Mouse (Mus musculus) midbrain, embryonic 15.5 days (tissue): ENCODE data around the gene Fgfr2. TPM values are rescaled to one million over a fixed set of nuclear protein-coding genes. Genes with fewer than 3 reads are reported as not detected.

Experiments
- ATAC-seq: fragments of 200-750 bp; cut with Nextera tagmentation; replicated peaks from 2 replicates; pipeline ENCODE4 v1.8.0; 2017; ENCODE audit warnings: moderate TSS enrichment
- H3K27ac ChIP-seq: fragments of 300-500 bp; sonication (generic); 2 replicates; pipeline ENCODE4 v1.5.1; 2015; ENCODE audit warnings: mild to moderate bottlenecking, inconsistent platforms
- H3K27me3 ChIP-seq: fragments of 300-500 bp; sonication (generic); replicated peaks from 2 replicates; pipeline ENCODE4 v1.6.1; 2015; ENCODE audit warnings: inconsistent platforms
- H3K36me3 ChIP-seq: fragments of 300-500 bp; sonication (generic); replicated peaks from 2 replicates; pipeline ENCODE4 v1.6.1; 2015; ENCODE audit warnings: inconsistent platforms
- H3K4me1 ChIP-seq: fragments of 300-500 bp; sonication (generic); 2 replicates; pipeline ENCODE4 v1.6.1; 2015; ENCODE audit warnings: inconsistent platforms
- H3K4me2 ChIP-seq: fragments of 300-500 bp; sonication (generic); 2 replicates; pipeline ENCODE4 v1.6.1; 2015; ENCODE audit warnings: inconsistent platforms, mild to moderate bottlenecking, moderate library complexity
- H3K4me3 ChIP-seq: fragments of 300-500 bp; sonication (generic); 2 replicates; pipeline ENCODE4 v1.5.1; 2015; ENCODE audit warnings: mild to moderate bottlenecking, inconsistent platforms
- H3K9ac ChIP-seq: fragments of 300-500 bp; sonication (generic); 2 replicates; pipeline ENCODE4 v1.6.1; 2015; ENCODE audit warnings: mild to moderate bottlenecking, inconsistent platforms
- H3K9me3 ChIP-seq: fragments of 300-500 bp; sonication (generic); 2 replicates; pipeline ENCODE4 v1.6.1; 2016; ENCODE audit warnings: inconsistent platforms
- WGBS: fragments of 180-500 bp; shearing (Covaris S2); methylation state at CpG from one replicate; pipeline ENCODE4 v1.1.7; 2015; ENCODE audit warnings: mixed read lengths; 5-methylcytosine and 5-hydroxymethylcytosine counted together
- polyA plus RNA-seq: library from polyadenylated mRNA; unstranded; fragments of >200 nt; fragmentation: Nextera tagmentation; extraction: Ambion mirVana; gene quantifications from 2 replicates; pipeline ENCODE4 v1.2.1, GENCODE M21; 2015

The Fgfr2 gene
- 23.3 and 24.2 TPM in 2 replicates for polyA plus RNA-seq

GRCm38 (mm10) chr7:133123244-133123998 lies at the start of gene Fgfr2:
Fgfr2 (minus strand) TSS chr7:133123350.
- H3K4me2 ChIP-seq, result peak within 1 kb of the TSS; percentile 98
- peaks cover 28% of the 10 kb centered on the region for H3K4me1 ChIP-seq
- WGBS, result under 1% methylated on average over 35 of the region's 53 CpGs
- H3K36me3 ChIP-seq, result no peaks in the 10 kb centered on the region
- 0 out of 2 replicates have a peak, but pooled peaks cover 2% of the 10 kb centered on the region for H3K27me3 ChIP-seq
- no peaks in the 10 kb centered on the region for H3K9me3 ChIP-seq
- H3K4me3 ChIP-seq, result peak within 1 kb of the TSS; percentile 78
- peak within 1 kb of the TSS; percentile 93 for H3K27ac ChIP-seq
- peak within 1 kb of the TSS; percentile 90 for H3K9ac ChIP-seq
- peak; percentile 75 for ATAC-seq

GRCm38 (mm10) chr7:133171403-133172032 lies 48.4 kb upstream of the Fgfr2 start:
- no peak overlapping the region for H3K4me3 ChIP-seq
- no peaks in the 10 kb centered on the region for H3K36me3 ChIP-seq
- 96% methylated on average over 4 of the region's 4 CpGs for WGBS
- H3K4me1 ChIP-seq, result no peaks in the 10 kb centered on the region
- H3K9me3 ChIP-seq, result no peaks in the 10 kb centered on the region
- H3K27me3 ChIP-seq, result no peaks in the 10 kb centered on the region
- no peak overlapping the region for H3K27ac ChIP-seq
- no peak overlapping the region for H3K9ac ChIP-seq
- ATAC-seq, result no peak
- no peak overlapping the region for H3K4me2 ChIP-seq

GRCm38 (mm10) chr7:133168928-133169327 lies 45.8 kb upstream of the Fgfr2 start:
- WGBS, result 93% methylated on average over 3 of the region's 3 CpGs
- Histone ChIP-seq H3K9me3 (no peaks in the 10 kb centered on the region), H3K4me1 (no peaks in the 10 kb centered on the region), H3K36me3 (no peaks in the 10 kb centered on the region), H3K27me3 (no peaks in the 10 kb centered on the region), H3K4me3 (no peak overlapping the region), H3K4me2 (no peak overlapping the region), H3K9ac (no peak overlapping the region), H3K27ac (no peak overlapping the region)
- ATAC-seq, result no peak

- 90% methylated on average over 2 of the region's 2 CpGs for WGBS
- Histone ChIP-seq H3K4me3 (no peak overlapping the region), H3K27me3 (no peaks in the 10 kb centered on the region), H3K9me3 (no peaks in the 10 kb centered on the region), H3K9ac (no peak overlapping the region), H3K36me3 (no peaks in the 10 kb centered on the region), H3K4me2 (no peak overlapping the region), H3K4me1 (no peaks in the 10 kb centered on the region), H3K27ac (no peak overlapping the region)
- ATAC-seq, result no peak
Observed at GRCm38 (mm10) chr7:133167903-133168302, 44.8 kb upstream of the Fgfr2 start.

- H3K4me1 ChIP-seq, result no peaks in the 10 kb centered on the region
- no peaks in the 10 kb centered on the region for H3K27me3 ChIP-seq
- H3K36me3 ChIP-seq, result no peaks in the 10 kb centered on the region
- no peak overlapping the region for H3K4me2 ChIP-seq
- no peak overlapping the region for H3K4me3 ChIP-seq
- WGBS, result 66% methylated on average over 2 of the region's 2 CpGs
- ATAC-seq, result no peak
- H3K9me3 ChIP-seq, result no peaks in the 10 kb centered on the region
- no peak overlapping the region for H3K27ac ChIP-seq
- H3K9ac ChIP-seq, result no peak overlapping the region
Observed at GRCm38 (mm10) chr7:133164770-133165169, 41.6 kb upstream of the Fgfr2 start.

GRCm38 (mm10) chr7:133163011-133163410 lies 39.9 kb upstream of the Fgfr2 start:
- ATAC-seq, result no peak
- 61% methylated on average over 5 of the region's 5 CpGs for WGBS

GRCm38 (mm10) chr7:133162131-133162530 lies 39.0 kb upstream of the Fgfr2 start:
- ATAC-seq, result no peak
- WGBS, result 78% methylated on average over 2 of the region's 2 CpGs
- no peaks in the 10 kb centered on the region for H3K9me3 ChIP-seq
- no peaks in the 10 kb centered on the region for H3K4me1 ChIP-seq
- H3K4me2 ChIP-seq, result no peak overlapping the region
- H3K27ac ChIP-seq, result no peak overlapping the region
- no peak overlapping the region for H3K4me3 ChIP-seq
- no peaks in the 10 kb centered on the region for H3K36me3 ChIP-seq
- no peaks in the 10 kb centered on the region for H3K27me3 ChIP-seq
- no peak overlapping the region for H3K9ac ChIP-seq

More at GRCm38 (mm10) chr7:133163011-133163410, 39.9 kb upstream of the Fgfr2 start:
- Histone ChIP-seq H3K36me3 (no peaks in the 10 kb centered on the region), H3K9me3 (no peaks in the 10 kb centered on the region), H3K4me2 (no peak overlapping the region), H3K27me3 (no peaks in the 10 kb centered on the region), H3K4me3 (no peak overlapping the region), H3K4me1 (no peaks in the 10 kb centered on the region), H3K27ac (no peak overlapping the region), H3K9ac (no peak overlapping the region)

GRCm38 (mm10) chr7:133161362-133162080 lies 38.4 kb upstream of the Fgfr2 start:
- 75% methylated on average over 7 of the region's 7 CpGs for WGBS
- no peak overlapping the region for H3K9ac ChIP-seq
- no peak overlapping the region for H3K4me2 ChIP-seq
- H3K27ac ChIP-seq, result no peak overlapping the region
- no peaks in the 10 kb centered on the region for H3K27me3 ChIP-seq
- no peak overlapping the region for H3K4me3 ChIP-seq
- no peaks in the 10 kb centered on the region for H3K36me3 ChIP-seq
- H3K9me3 ChIP-seq, result no peaks in the 10 kb centered on the region
- no peak for ATAC-seq
- H3K4me1 ChIP-seq, result no peaks in the 10 kb centered on the region

GRCm38 (mm10) chr7:133159519-133159918 lies 36.4 kb upstream of the Fgfr2 start:
- WGBS, result 95% methylated on average over 3 of the region's 3 CpGs
- no peak overlapping the region for H3K9ac ChIP-seq
- H3K4me3 ChIP-seq, result no peak overlapping the region
- no peaks in the 10 kb centered on the region for H3K4me1 ChIP-seq
- H3K9me3 ChIP-seq, result no peaks in the 10 kb centered on the region
- H3K4me2 ChIP-seq, result no peak overlapping the region
- H3K27me3 ChIP-seq, result no peaks in the 10 kb centered on the region
- H3K36me3 ChIP-seq, result no peaks in the 10 kb centered on the region
- H3K27ac ChIP-seq, result no peak overlapping the region
- no peak for ATAC-seq

GRCm38 (mm10) chr7:133155621-133156020 lies 32.5 kb upstream of the Fgfr2 start:
- WGBS, result 69% methylated on average over 12 of the region's 12 CpGs
- Histone ChIP-seq H3K9ac (no peak overlapping the region), H3K4me3 (no peak overlapping the region), H3K9me3 (no peaks in the 10 kb centered on the region), H3K4me1 (no peaks in the 10 kb centered on the region), H3K36me3 (no peaks in the 10 kb centered on the region), H3K27ac (no peak overlapping the region), H3K27me3 (no peaks in the 10 kb centered on the region), H3K4me2 (no peak overlapping the region)
- ATAC-seq, result no peak

GRCm38 (mm10) chr7:133154846-133155245 lies 31.7 kb upstream of the Fgfr2 start:
- no peaks in the 10 kb centered on the region for H3K36me3 ChIP-seq
- no peaks in the 10 kb centered on the region for H3K27me3 ChIP-seq
- ATAC-seq, result no peak
- H3K4me3 ChIP-seq, result no peak overlapping the region
- 79% methylated on average over 6 of the region's 6 CpGs for WGBS
- no peak overlapping the region for H3K9ac ChIP-seq
- H3K27ac ChIP-seq, result no peak overlapping the region
- no peak overlapping the region for H3K4me2 ChIP-seq
- no peaks in the 10 kb centered on the region for H3K9me3 ChIP-seq
- H3K4me1 ChIP-seq, result no peaks in the 10 kb centered on the region

- Histone ChIP-seq H3K36me3 (no peaks in the 10 kb centered on the region), H3K4me1 (no peaks in the 10 kb centered on the region), H3K27me3 (no peaks in the 10 kb centered on the region), H3K9me3 (no peaks in the 10 kb centered on the region), H3K4me2 (no peak overlapping the region), H3K4me3 (no peak overlapping the region), H3K9ac (no peak overlapping the region), H3K27ac (no peak overlapping the region)
- ATAC-seq, result no peak
- 84% methylated on average over 8 of the region's 8 CpGs for WGBS
Observed at GRCm38 (mm10) chr7:133139689-133140336, 16.7 kb upstream of the Fgfr2 start.
